Mouse (Mus musculus): Measurements from ENCODE around the gene Has3.

GRCm38 (mm10) chr8:106888803-106889202 lies 18.8 kb downstream of the Has3 start:
- TF ChIP-seq GATA1 (IDR thresholded peaks at IDR 0.05; ENCODE audit: borderline replicate concordance, low read length) (no peak), CTCF (IDR thresholded peaks at IDR 0.05; ENCODE audit: low read depth, low read length) (no peak), POLR2AphosphoS5 (IDR thresholded peaks at IDR 0.05; ENCODE audit: insufficient replicate concordance, low read depth, low read length) (no peak)
